Mouse (Mus musculus) liver, adult 2 months (tissue): ENCODE measurements around the gene Zfp358.

Source experiments
- CTCF ChIP-seq: fragments of 200-500 bp; IDR thresholded peaks from 2 replicates; pipeline ENCODE4 v1.5.1; 2011; ENCODE audit warnings: low read depth, low read length, control low read depth
- POLR2A ChIP-seq: fragments of 200-500 bp; IDR thresholded peaks from 2 replicates; pipeline ENCODE4 v1.6.1; 2011; ENCODE audit warnings: low read length, control low read depth; ENCODE audit not compliant: insufficient read depth; ENCODE audit errors: extremely low read depth

DNA sequence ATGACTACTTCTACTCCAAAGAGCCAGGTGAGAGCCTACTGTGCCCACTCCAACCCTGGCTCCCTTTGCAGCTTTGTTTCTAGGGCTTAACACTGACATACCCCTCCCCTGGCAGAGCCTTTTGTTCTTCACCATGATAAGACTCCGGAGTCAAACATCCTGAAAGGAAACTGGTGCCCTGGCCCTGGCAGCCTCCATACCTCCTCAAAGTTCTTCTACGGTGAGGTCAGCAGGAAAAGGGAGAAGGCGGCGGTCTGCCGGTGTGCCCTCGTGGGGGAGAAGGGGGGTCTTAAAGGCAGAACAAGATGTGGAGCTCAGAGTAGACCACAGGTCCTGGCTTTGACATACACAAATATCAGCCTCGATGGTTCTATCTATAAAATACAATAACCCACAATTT lies 9.4 kb upstream of the Zfp358 start:
- TF ChIP-seq CTCF (no peak), POLR2A (no peak)
